Mouse (Mus musculus) limb, embryonic 14.5 days (tissue): Measurements from ENCODE around the gene U2af2. TPM values are rescaled to one million over a fixed set of nuclear protein-coding genes. Genes with fewer than 3 reads are reported as not detected.

Experiments used
- ATAC-seq: fragments of 200-750 bp; cut with Nextera tagmentation; 2 replicates; pipeline ENCODE4 v1.8.0; 2017; ENCODE audit warnings: low read depth, moderate number of reproducible peaks, moderate TSS enrichment; ENCODE audit not compliant: low FRiP score
- DNase-seq: peaks from one replicate; pipeline ENCODE4 v3.0.0-alpha.2; 2015; ENCODE audit warnings: low spot score
- H3K27ac ChIP-seq: fragments of 300-500 bp; sonication (generic); replicated peaks from 2 replicates; pipeline ENCODE4 v1.5.1; 2014; ENCODE audit warnings: low read depth, mild to moderate bottlenecking, low read length, moderate library complexity, mixed read lengths
- H3K27me3 ChIP-seq: fragments of 300-500 bp; sonication (generic); 2 replicates; pipeline ENCODE4 v1.6.1; 2014; ENCODE audit warnings: low read length, mixed read lengths; ENCODE audit not compliant: control insufficient read depth, insufficient read depth
- H3K36me3 ChIP-seq: fragments of 300-500 bp; sonication (generic); 2 replicates; pipeline ENCODE4 v1.6.1; 2014; ENCODE audit warnings: mild to moderate bottlenecking, low read length, moderate library complexity, mixed read lengths; ENCODE audit not compliant: control insufficient read depth, insufficient read depth
- H3K4me1 ChIP-seq: fragments of 300-500 bp; sonication (generic); 2 replicates; pipeline ENCODE4 v1.6.1; 2014; ENCODE audit warnings: antibody characterized with exemption, low read length, mixed read lengths; ENCODE audit not compliant: control insufficient read depth, insufficient read depth
- H3K4me2 ChIP-seq: fragments of 300-500 bp; sonication (generic); replicated peaks from 2 replicates; pipeline ENCODE4 v1.6.1; 2014; ENCODE audit warnings: low read depth, mild to moderate bottlenecking, low read length, moderate library complexity; ENCODE audit not compliant: severe bottlenecking
- H3K4me3 ChIP-seq: fragments of 300-500 bp; sonication (generic); replicated peaks from 2 replicates; pipeline ENCODE4 v1.5.1; 2014; ENCODE audit warnings: low read length
- H3K9ac ChIP-seq: fragments of 300-500 bp; sonication (generic); 2 replicates; pipeline ENCODE4 v1.6.1; 2014; ENCODE audit warnings: mild to moderate bottlenecking, low read depth, low read length, moderate library complexity; ENCODE audit not compliant: severe bottlenecking
- H3K9me3 ChIP-seq: fragments of 300-500 bp; sonication (generic); 2 replicates; pipeline ENCODE4 v1.6.1; 2016; ENCODE audit warnings: low read length; ENCODE audit not compliant: control insufficient read depth
- POLR2A ChIP-seq: fragments of 200-500 bp; IDR thresholded peaks from 2 replicates; pipeline ENCODE4 v1.8.0; 2012; ENCODE audit warnings: inconsistent platforms, mild to moderate bottlenecking, moderate library complexity, borderline replicate concordance; ENCODE audit not compliant: insufficient read depth, insufficient read length; ENCODE audit errors: extremely low read depth
- WGBS: fragments of 180-500 bp; shearing (Covaris S2); extraction: QIAGEN DNeasy Blood & Tissue Kit; methylation state at CpG from one replicate; pipeline ENCODE4 v1.1.7; 2014; 5-methylcytosine and 5-hydroxymethylcytosine counted together
- polyA plus RNA-seq, 2 experiments: library from polyadenylated mRNA; depleted of rRNA in 1 of 2; stranded (reverse) in 1 of 2; unstranded in 1 of 2; fragments of >200 nt; fragmentation: Nextera tagmentation in 1 of 2; extraction: Ambion mirVana in 1 of 2; gene quantifications; 2 replicates each; pipeline versions ENCODE4 v1.2.1 to v1.2.3; 2012 to 2014

Gene U2af2
- polyA plus RNA-seq, 2 experiments: 123 to 431 TPM

- TF ChIP-seq POLR2A: no peak
- peaks cover 3% of the 10 kb centered on the region; the same call in 1 of the 2 replicates for H3K4me1 ChIP-seq
- H3K27ac ChIP-seq: no peak overlapping the region
- no peaks in the 10 kb centered on the region for H3K27me3 ChIP-seq
- no peak for DNase-seq
- no peak overlapping the region for H3K4me2 ChIP-seq
- 93% methylated on average over 7 of the region's 7 CpGs for WGBS
- H3K36me3 ChIP-seq: peaks cover 44% of the 10 kb centered on the region
- no peak overlapping the region for H3K9ac ChIP-seq
- H3K9me3 ChIP-seq: peaks cover 10% of the 10 kb centered on the region
- ATAC-seq: no peak
- no peak overlapping the region for H3K4me3 ChIP-seq
Observed at GRCm38 (mm10) chr7:5037026-5037425, 24.9 kb upstream of the U2af2 start.

- H3K36me3 ChIP-seq: peaks cover 40% of the 10 kb centered on the region
- DNase-seq: no peak
- WGBS: 89% methylated on average over 8 of the region's 8 CpGs
- H3K9me3 ChIP-seq: peaks cover 7% of the 10 kb centered on the region
- no peak for ATAC-seq
- no peak overlapping the region for H3K9ac ChIP-seq
- TF ChIP-seq POLR2A: no peak
- H3K4me1 ChIP-seq: peaks cover 3% of the 10 kb centered on the region; the same call in 1 of the 2 replicates
- peak overlapping the region; percentile 50 for H3K4me3 ChIP-seq
- no peaks in the 10 kb centered on the region for H3K27me3 ChIP-seq
- peak overlapping the region; percentile 49 for H3K4me2 ChIP-seq
- peak overlapping the region; percentile 85; the same call in 1 of the 2 replicates for H3K27ac ChIP-seq
Observed at GRCm38 (mm10) chr7:5037467-5037866, 24.5 kb upstream of the U2af2 start.

- H3K36me3 ChIP-seq: peaks cover 33% of the 10 kb centered on the region
- 0% methylated on average over 39 of the region's 48 CpGs for WGBS
- 0 out of 2 replicates have a peak, but pooled peaks have one; percentile 11 for TF ChIP-seq POLR2A
Observed at GRCm38 (mm10) chr7:5038109-5038732, 23.7 kb upstream of the U2af2 start, which contains the start of gene Zfp784. Gene Zfp784, minus strand, starts transcription at chr7:5038446.

GRCm38 (mm10) chr7:5038940-5039339 lies 23.0 kb upstream of the U2af2 start:
- ATAC-seq (no peak), DNase-seq (no peak)
- Histone ChIP-seq H3K9me3 (peaks cover 7% of the 10 kb centered on the region; the same call in 1 of the 2 replicates), H3K4me3 (peak overlapping the region; percentile 50), H3K4me2 (peak overlapping the region; percentile 49), H3K36me3 (peaks cover 25% of the 10 kb centered on the region), H3K4me1 (peaks cover 3% of the 10 kb centered on the region; the same call in 1 of the 2 replicates), H3K27me3 (no peaks in the 10 kb centered on the region), H3K9ac (peak overlapping the region; percentile 64; the same call in 1 of the 2 replicates), H3K27ac (no peak overlapping the region)
- no peak for TF ChIP-seq POLR2A
- 36% methylated on average over 5 of the region's 5 CpGs for WGBS

More at GRCm38 (mm10) chr7:5038109-5038732, 23.7 kb upstream of the U2af2 start, which contains the start of gene Zfp784:
- H3K4me2 ChIP-seq: peak within 1 kb of the TSS; percentile 49
- peak within 1 kb of the TSS; percentile 64 for H3K9ac ChIP-seq
- H3K27me3 ChIP-seq: no peaks in the 10 kb centered on the region
- ATAC-seq: peak; percentile 97
- peaks cover 3% of the 10 kb centered on the region; the same call in 1 of the 2 replicates for H3K4me1 ChIP-seq
- peak within 1 kb of the TSS; percentile 85 for H3K27ac ChIP-seq
- DNase-seq: peak; percentile 93
- peaks cover 7% of the 10 kb centered on the region; the same call in 1 of the 2 replicates for H3K9me3 ChIP-seq
- peak within 1 kb of the TSS; percentile 50 for H3K4me3 ChIP-seq

GRCm38 (mm10) chr7:5044981-5045380 lies 17.0 kb upstream of the U2af2 start:
- Histone ChIP-seq H3K4me1 (no peaks in the 10 kb centered on the region), H3K27ac (no peak overlapping the region), H3K4me2 (no peak overlapping the region), H3K27me3 (no peaks in the 10 kb centered on the region), H3K9me3 (no peaks in the 10 kb centered on the region), H3K9ac (no peak overlapping the region), H3K36me3 (no peaks in the 10 kb centered on the region; the same call in 1 of the 2 replicates), H3K4me3 (no peak overlapping the region)
- DNase-seq (no peak), ATAC-seq (no peak)
- 82% methylated on average over 2 of the region's 2 CpGs for WGBS
- no peak for TF ChIP-seq POLR2A
